Mouse (Mus musculus) right cerebral cortex, postnatal 36 days (tissue): ENCODE measurements around the gene Uts2.
"Not testable (repeated sequence)": the region's sequence is repeated elsewhere in the genome, so short reads cannot be mapped to it uniquely, and the experiment has no call there.

Experiments used
- DNase-seq, 2 experiments: peaks; one replicate each; pipeline ENCODE4 v3.0.0; 2022; ENCODE audit warnings: low spot score in 2 of 2, mixed read lengths in 1 of 2

Gene Uts2

DNA sequence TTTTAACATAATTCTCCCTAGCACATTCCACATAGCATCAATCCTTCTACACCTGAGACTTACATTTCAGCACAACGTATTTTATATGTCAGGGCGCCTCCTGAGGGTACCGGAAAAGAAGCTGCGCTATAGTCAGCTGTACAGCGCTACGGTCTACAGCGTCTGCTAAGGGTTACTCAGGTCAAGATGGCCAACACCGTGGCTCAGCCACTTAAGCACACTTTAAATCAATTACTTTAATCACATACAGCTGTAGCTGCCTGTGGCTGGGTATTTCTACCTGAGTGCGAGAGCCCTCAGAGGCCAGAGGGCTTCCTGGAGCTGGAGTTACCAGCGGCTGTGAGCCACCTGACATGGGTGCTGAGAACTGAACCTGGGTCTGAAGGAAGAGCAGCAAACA is 19.0 kb downstream of the Uts2 start:
- no peak for DNase-seq

DNA sequence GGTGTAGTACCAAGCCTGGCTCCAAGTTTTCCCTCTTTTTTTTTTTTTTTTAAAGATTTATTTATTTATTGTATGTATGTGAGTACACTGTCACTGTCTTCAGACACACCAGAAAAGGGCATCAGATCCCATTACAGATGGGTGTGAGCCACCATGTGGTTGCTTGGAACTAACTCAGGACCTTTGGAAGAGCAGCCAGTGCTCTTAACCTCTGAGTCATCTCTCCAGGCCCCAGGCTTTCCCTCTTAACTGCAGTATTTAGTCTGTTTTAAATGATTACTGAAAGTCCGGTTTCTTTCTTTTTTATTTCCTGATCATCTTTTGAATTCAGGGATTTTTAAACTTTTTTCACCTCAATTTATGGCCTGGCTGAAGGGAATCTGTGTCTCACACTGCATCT is 20.5 kb downstream of the Uts2 start:
- not testable (repeated sequence) for DNase-seq

- no peak for DNase-seq
These were observed 27.3 kb downstream of the Uts2 start for GRCm38 (mm10) chr4:151024152-151024551.

- no peak for DNase-seq
These were observed 30.1 kb downstream of the Uts2 start for GRCm38 (mm10) chr4:151027001-151027400.

DNA sequence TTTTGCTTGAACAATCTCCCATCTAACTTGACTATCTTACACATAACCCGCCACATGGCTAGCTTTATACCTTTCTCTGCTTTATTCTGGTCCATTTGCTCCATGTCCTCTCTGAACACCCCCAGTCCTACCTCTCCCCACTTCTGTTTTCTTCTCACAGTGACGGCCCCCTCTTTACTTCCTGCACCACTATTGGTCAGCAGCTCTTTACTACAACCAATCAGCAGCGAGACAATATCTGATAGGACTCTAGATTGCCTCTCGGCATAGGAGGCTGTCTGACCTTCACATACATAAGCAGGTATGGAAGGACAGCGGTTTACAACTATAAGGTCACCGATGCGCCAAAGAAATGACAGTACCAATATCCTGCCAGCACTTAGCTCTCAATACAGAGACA is 39.6 kb downstream of the Uts2 start:
- no peak for DNase-seq

- no peak for DNase-seq
These were observed 40.9 kb downstream of the Uts2 start for GRCm38 (mm10) chr4:151037800-151038199.

DNA sequence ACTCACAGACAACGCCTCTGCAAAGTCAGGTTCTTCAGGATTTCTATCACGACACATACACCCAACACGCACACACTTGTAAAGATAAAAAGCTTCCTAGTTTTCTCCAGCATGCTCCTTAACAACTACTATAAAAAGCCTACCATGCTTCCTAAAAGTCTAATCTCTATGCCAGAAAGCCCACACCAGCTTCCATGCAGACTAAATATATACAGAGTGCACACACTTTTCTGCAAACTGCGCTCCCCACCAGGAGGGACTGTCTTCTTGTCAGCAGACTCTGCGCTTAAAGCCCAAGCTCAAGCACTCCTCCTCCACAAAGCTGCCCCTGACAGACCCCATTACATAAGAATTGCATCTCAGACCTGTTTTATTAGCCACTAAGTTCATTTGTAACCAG is 44.6 kb downstream of the Uts2 start:
- DNase-seq: peak; percentile 51 to 67

- no peak for DNase-seq
These were observed 46.4 kb downstream of the Uts2 start for GRCm38 (mm10) chr4:151043281-151043680.

DNA sequence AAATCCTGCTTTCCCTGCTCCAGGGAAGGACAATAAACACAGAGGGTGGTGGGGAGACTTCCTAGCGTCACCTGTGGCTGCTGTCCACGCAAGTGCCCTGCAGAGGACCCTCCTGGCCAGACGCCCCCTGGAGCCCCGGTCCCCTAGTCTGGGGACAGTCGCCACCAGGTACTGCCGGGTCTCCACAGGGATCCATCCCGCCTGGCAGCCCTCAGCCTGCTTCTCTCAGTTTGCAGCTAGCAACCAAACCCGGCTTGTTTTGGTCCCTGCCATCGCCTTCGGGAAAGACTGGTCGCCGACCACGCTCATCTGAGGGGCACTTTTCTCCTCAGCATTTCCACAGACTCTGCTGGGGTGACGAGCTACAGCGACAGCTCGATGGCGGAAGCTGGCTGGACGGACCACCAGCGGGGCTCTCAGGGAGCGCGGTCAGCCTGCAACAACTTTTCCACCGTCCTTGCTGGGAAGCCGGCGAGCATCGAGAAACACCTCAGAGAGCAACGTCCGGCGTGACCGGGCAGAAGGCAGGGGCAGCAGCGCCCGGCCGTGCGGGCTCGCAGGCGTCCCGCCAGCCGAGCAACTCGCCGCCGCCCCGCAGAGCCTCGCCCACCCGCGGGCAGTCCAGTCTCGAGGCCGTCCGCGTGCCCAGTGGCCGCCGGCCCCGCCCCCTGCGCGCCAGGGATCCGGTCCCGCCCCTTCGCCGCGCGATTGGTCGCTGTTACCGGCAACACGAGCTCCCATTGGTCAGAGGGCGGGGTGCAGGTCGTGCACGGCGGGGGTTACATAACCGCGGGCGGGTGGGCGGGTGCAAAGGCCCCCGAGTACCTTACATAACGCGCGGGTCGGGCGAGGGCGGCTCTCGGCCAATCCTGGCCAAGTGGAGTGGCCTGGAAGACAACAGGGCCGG is 47.4 kb downstream of the Uts2 start, which contains the start of gene Per3:
Gene Per3, minus strand, starts transcription at position 629 of the 907 bp plus-strand sequence.
- DNase-seq: peak; percentile 96 to 98

GRCm38 (mm10) chr4:151044944-151045570 is 48.2 kb downstream of the Uts2 start:
- peak; percentile 45 to 75 for DNase-seq

- DNase-seq: no peak
These were observed 49.6 kb downstream of the Uts2 start for GRCm38 (mm10) chr4:151046524-151046923.

- no peak for DNase-seq
These were observed 54.3 kb downstream of the Uts2 start for GRCm38 (mm10) chr4:151051162-151051561.
